Mouse (Mus musculus): ENCODE measurements around the gene Olfr46. TPM values are rescaled to one million over a fixed set of nuclear protein-coding genes. Genes with fewer than 3 reads are reported as not detected.

Gene Olfr46
- polyA plus RNA-seq (2015; fragmentation: Illumina TruSeq; extraction: RNeasy Lipid Tissue Mini Kit (QIAGEN cat#74804); ENCODE audit: insufficient read depth, low replicate concordance): not detected

GRCm38 (mm10) chr7:140600969-140601368, at the start of gene Olfr46:
Olfr46 (plus strand) TSS chr7:140601269.

DNA sequence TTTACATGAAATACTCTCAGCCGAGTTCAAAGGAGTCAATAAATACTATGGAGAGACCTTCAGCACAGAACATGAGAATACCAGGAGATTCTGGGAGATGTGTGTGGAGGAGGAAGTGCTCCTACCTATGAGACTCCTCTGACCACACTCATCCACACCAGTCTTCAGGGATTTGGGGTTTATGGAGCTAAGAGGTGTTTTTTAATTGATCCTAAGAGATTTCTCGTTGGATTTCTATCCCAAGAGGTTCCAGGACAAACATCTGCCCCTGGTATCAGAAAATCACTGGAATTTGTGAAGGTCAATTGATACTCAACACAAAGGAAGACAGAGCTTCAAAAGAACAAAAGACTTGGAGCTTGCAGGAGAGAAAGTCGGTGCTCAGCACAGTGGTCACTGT, 33.5 kb upstream of the Olfr46 start, which contains the start of gene Olfr538:
TSS of gene Olfr538 (plus strand) at position 301 of the 400 bp plus-strand sequence.

GRCm38 (mm10) chr7:140628670-140629069, 27.6 kb downstream of the Olfr46 start, which contains the start of gene Olfr61:
Olfr61 (plus strand) TSS chr7:140628970.

GRCm38 (mm10) chr7:140646152-140646551, 45.1 kb downstream of the Olfr46 start, which contains the start of gene Olfr53:
Olfr53 (plus strand) TSS chr7:140646452.

DNA sequence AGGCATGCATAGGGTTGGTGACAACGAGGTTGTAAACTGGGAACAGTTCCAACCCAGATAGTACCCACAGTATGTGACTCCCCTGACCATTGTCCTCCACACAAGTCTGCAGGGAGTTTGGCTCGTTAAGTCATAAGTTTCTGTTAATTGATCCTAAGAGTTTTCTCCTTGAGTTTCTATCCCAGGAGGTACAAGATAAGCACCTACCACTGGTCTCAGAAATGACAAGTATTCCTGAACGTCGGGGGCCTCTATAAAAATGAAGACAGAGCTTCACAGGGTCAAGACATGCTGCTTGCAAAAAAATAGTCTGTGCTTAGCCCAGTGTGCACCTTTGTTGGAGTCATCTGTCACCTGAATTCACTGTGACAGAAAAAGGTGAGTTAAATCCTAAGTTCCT, 58.6 kb downstream of the Olfr46 start, which contains the start of gene Olfr539:
TSS of gene Olfr539 (plus strand) at position 301 of the 400 bp plus-strand sequence.

Other genes with a start within 250 kb of the Olfr46 start
- gene Olfr60, start 239.6 kb upstream of the Olfr46 start, polyA plus RNA-seq (2015; fragmentation: Illumina TruSeq; extraction: RNeasy Lipid Tissue Mini Kit (QIAGEN cat#74804); ENCODE audit: insufficient read depth, low replicate concordance): 0.25 TPM
- not detected for gene Olfr530, start 224.9 kb upstream of the Olfr46 start, polyA plus RNA-seq (2015; fragmentation: Illumina TruSeq; extraction: RNeasy Lipid Tissue Mini Kit (QIAGEN cat#74804); ENCODE audit: insufficient read depth, low replicate concordance)
- gene Olfr531, start 198.4 kb upstream of the Olfr46 start, polyA plus RNA-seq (2015; fragmentation: Illumina TruSeq; extraction: RNeasy Lipid Tissue Mini Kit (QIAGEN cat#74804); ENCODE audit: insufficient read depth, low replicate concordance): not detected
- gene Olfr532, start 179.6 kb upstream of the Olfr46 start, polyA plus RNA-seq (2015; fragmentation: Illumina TruSeq; extraction: RNeasy Lipid Tissue Mini Kit (QIAGEN cat#74804); ENCODE audit: insufficient read depth, low replicate concordance): not detected
- not detected for gene Olfr533, start 137.9 kb upstream of the Olfr46 start, polyA plus RNA-seq (2015; fragmentation: Illumina TruSeq; extraction: RNeasy Lipid Tissue Mini Kit (QIAGEN cat#74804); ENCODE audit: insufficient read depth, low replicate concordance)
- gene Olfr535, start 117.1 kb upstream of the Olfr46 start, polyA plus RNA-seq (2015; fragmentation: Illumina TruSeq; extraction: RNeasy Lipid Tissue Mini Kit (QIAGEN cat#74804); ENCODE audit: insufficient read depth, low replicate concordance): not detected
- not detected for gene Olfr536, start 93.9 kb upstream of the Olfr46 start, polyA plus RNA-seq (2015; fragmentation: Illumina TruSeq; extraction: RNeasy Lipid Tissue Mini Kit (QIAGEN cat#74804); ENCODE audit: insufficient read depth, low replicate concordance)
- gene Olfr538, start 33.4 kb upstream of the Olfr46 start, polyA plus RNA-seq (2015; fragmentation: Illumina TruSeq; extraction: RNeasy Lipid Tissue Mini Kit (QIAGEN cat#74804); ENCODE audit: insufficient read depth, low replicate concordance): not detected
- not detected for gene Olfr61, start 27.7 kb downstream of the Olfr46 start, polyA plus RNA-seq (2015; fragmentation: Illumina TruSeq; extraction: RNeasy Lipid Tissue Mini Kit (QIAGEN cat#74804); ENCODE audit: insufficient read depth, low replicate concordance)
- not detected for gene Olfr53, start 45.2 kb downstream of the Olfr46 start, polyA plus RNA-seq (2015; fragmentation: Illumina TruSeq; extraction: RNeasy Lipid Tissue Mini Kit (QIAGEN cat#74804); ENCODE audit: insufficient read depth, low replicate concordance)
- gene Olfr539, start 58.7 kb downstream of the Olfr46 start, polyA plus RNA-seq (2015; fragmentation: Illumina TruSeq; extraction: RNeasy Lipid Tissue Mini Kit (QIAGEN cat#74804); ENCODE audit: insufficient read depth, low replicate concordance): not detected
- gene Olfr45, start 80.7 kb downstream of the Olfr46 start, polyA plus RNA-seq (2015; fragmentation: Illumina TruSeq; extraction: RNeasy Lipid Tissue Mini Kit (QIAGEN cat#74804); ENCODE audit: insufficient read depth, low replicate concordance): not detected
- not detected for gene Olfr541, start 96.0 kb downstream of the Olfr46 start, polyA plus RNA-seq (2015; fragmentation: Illumina TruSeq; extraction: RNeasy Lipid Tissue Mini Kit (QIAGEN cat#74804); ENCODE audit: insufficient read depth, low replicate concordance)
- gene Cyp2e1, start 162.5 kb downstream of the Olfr46 start, polyA plus RNA-seq (2015; fragmentation: Illumina TruSeq; extraction: RNeasy Lipid Tissue Mini Kit (QIAGEN cat#74804); ENCODE audit: insufficient read depth, low replicate concordance): 5.1 TPM
- gene Syce1, start 186.6 kb downstream of the Olfr46 start, polyA plus RNA-seq (2015; fragmentation: Illumina TruSeq; extraction: RNeasy Lipid Tissue Mini Kit (QIAGEN cat#74804); ENCODE audit: insufficient read depth, low replicate concordance): 0.75 TPM
- gene Zfp941, start 220.9 kb downstream of the Olfr46 start, polyA plus RNA-seq (2015; fragmentation: Illumina TruSeq; extraction: RNeasy Lipid Tissue Mini Kit (QIAGEN cat#74804); ENCODE audit: insufficient read depth, low replicate concordance): not detected
- not detected for gene Urah, start 233.7 kb downstream of the Olfr46 start, polyA plus RNA-seq (2015; fragmentation: Illumina TruSeq; extraction: RNeasy Lipid Tissue Mini Kit (QIAGEN cat#74804); ENCODE audit: insufficient read depth, low replicate concordance)
- gene Scgb1c1, start 244.3 kb downstream of the Olfr46 start, polyA plus RNA-seq (2015; fragmentation: Illumina TruSeq; extraction: RNeasy Lipid Tissue Mini Kit (QIAGEN cat#74804); ENCODE audit: insufficient read depth, low replicate concordance): not detected
- not detected for gene Odf3, start 246.5 kb downstream of the Olfr46 start, polyA plus RNA-seq (2015; fragmentation: Illumina TruSeq; extraction: RNeasy Lipid Tissue Mini Kit (QIAGEN cat#74804); ENCODE audit: insufficient read depth, low replicate concordance)